Mouse (Mus musculus) G1E (cell line): ENCODE data around the gene Chd8. TPM values are rescaled to one million over a fixed set of nuclear protein-coding genes. Genes with fewer than 3 reads are reported as not detected.

Experiments
- ATAC-seq: 2 replicates; pipeline ENCODE4 v1.8.0; 2016; ENCODE audit warnings: mild to moderate bottlenecking; ENCODE audit not compliant: insufficient number of reproducible peaks, poor library complexity, low FRiP score, severe bottlenecking; ENCODE audit errors: extremely low read depth
- DNase-seq: peaks from one replicate; pipeline ENCODE4 v3.0.0; 2012; ENCODE audit warnings: low spot score
- H3K27me3 ChIP-seq: 2 replicates; pipeline ENCODE4 v1.6.1; 2012; ENCODE audit warnings: mild to moderate bottlenecking, low read length, inconsistent platforms; ENCODE audit not compliant: insufficient read depth
- H3K36me3 ChIP-seq: replicated peaks from 2 replicates; pipeline ENCODE3; 2012; ENCODE audit warnings: mild to moderate bottlenecking, inconsistent platforms
- H3K4me1 ChIP-seq: 2 replicates; pipeline ENCODE4 v1.6.1; 2012; ENCODE audit warnings: low read depth, low read length, inconsistent platforms, mixed read lengths; ENCODE audit not compliant: insufficient read depth
- H3K4me3 ChIP-seq: 2 replicates; pipeline ENCODE4 v1.5.1; 2012; ENCODE audit warnings: low read depth, mild to moderate bottlenecking, inconsistent platforms, low read length, moderate library complexity, mixed read lengths
- H3K9me3 ChIP-seq: replicated peaks from 2 replicates; pipeline ENCODE4 v1.6.1; 2012; ENCODE audit warnings: inconsistent platforms
- CTCF ChIP-seq: IDR thresholded peaks from 2 replicates; pipeline ENCODE4 v1.5.1; 2012; ENCODE audit warnings: low read depth, low read length, inconsistent platforms, mixed read lengths
- GATA1 ChIP-seq: IDR thresholded peaks from 2 replicates; pipeline ENCODE4 v1.6.1; 2012; ENCODE audit warnings: borderline replicate concordance, low read length, inconsistent platforms, mixed read lengths
- GATA2 ChIP-seq: IDR thresholded peaks from 2 replicates; pipeline ENCODE4 v1.6.1; 2012; ENCODE audit warnings: low read depth, low read length, inconsistent platforms, borderline replicate concordance
- POLR2AphosphoS5 ChIP-seq: IDR thresholded peaks from 2 replicates; pipeline ENCODE4 v1.6.1; 2012; ENCODE audit warnings: low read depth, low read length, inconsistent platforms; ENCODE audit not compliant: insufficient replicate concordance
- TAL1 ChIP-seq: conservative IDR thresholded peaks from 2 replicates; pipeline ENCODE4 v1.6.1; 2012; ENCODE audit warnings: low read depth, low read length, inconsistent platforms, mixed read lengths
- polyA plus RNA-seq: library from polyadenylated mRNA; stranded (reverse); fragments of >175 nt; gene quantifications from 2 replicates; pipeline ENCODE4 v1.2.3, GENCODE M21; 2012
- total RNA-seq, 2 experiments: library from RNA; stranded (forward) in 1 of 2; stranded (reverse) in 1 of 2; fragments of 200-1000 nt in 1 of 2; fragments of >200 nt in 1 of 2; fragmentation: Nextera tagmentation in 1 of 2; gene quantifications; 2 replicates each; pipeline ENCODE4 v1.2.3; 2014 to 2017

Chd8 gene
- total and polyA plus RNA-seq, 3 experiments: 22.6 to 222 (median 78.7) TPM

DNA sequence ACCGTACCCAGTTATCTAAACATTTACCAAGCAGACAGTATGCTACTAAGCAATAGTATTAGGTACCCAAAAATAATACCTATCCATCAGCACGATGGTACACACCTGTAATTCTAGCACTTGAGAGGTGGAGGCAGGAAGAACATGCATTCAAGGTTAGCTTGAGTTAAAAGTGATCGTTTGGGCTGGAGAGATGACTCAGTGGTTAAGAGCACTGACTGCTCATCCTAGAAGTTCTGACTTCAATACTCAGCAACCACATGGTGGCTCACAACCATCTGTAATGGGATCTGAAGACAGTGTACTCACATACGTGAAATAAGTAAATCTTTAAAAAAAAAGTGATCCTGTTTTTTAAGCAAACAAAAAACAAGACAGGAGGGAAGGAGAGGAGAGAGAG is 11.5 kb downstream of the Chd8 start:
- DNase-seq (no peak), ATAC-seq (no peak)
- TF ChIP-seq POLR2AphosphoS5 (no peak), GATA2 (no peak), TAL1 (no peak), GATA1 (no peak), CTCF (no peak)
- Histone ChIP-seq H3K27me3 (no peaks in the 10 kb centered on the region), H3K36me3 (peaks cover 9% of the 10 kb centered on the region), H3K9me3 (no peaks in the 10 kb centered on the region), H3K4me3 (no peak overlapping the region), H3K4me1 (peaks cover 39% of the 10 kb centered on the region)

DNA sequence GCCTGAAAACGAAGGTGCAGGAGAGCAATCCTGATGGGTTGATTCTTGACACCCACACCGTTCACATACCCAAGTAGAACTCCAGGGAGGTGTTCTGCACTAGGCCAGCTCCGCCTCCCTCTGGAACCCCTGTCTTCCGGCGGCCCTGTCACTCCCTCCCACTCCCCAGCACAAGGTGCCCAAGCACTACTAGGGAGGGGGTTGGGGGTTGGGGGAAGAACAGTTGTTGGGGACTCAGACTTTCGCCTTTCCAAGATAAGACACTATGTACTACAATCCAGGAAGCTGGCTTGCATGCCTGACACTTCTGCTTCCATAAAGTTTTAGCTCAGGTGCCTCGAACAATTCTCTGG is 12.9 kb downstream of the Chd8 start:
- peaks cover 39% of the 10 kb centered on the region for H3K4me1 ChIP-seq
- DNase-seq: no peak
- no peaks in the 10 kb centered on the region for H3K27me3 ChIP-seq
- H3K4me3 ChIP-seq: peak overlapping the region; percentile 89
- TF ChIP-seq POLR2AphosphoS5 (no peak), GATA2 (no peak), GATA1 (no peak), TAL1 (no peak), CTCF (no peak)
- peak; percentile 17; the same call in 1 of the 2 replicates for ATAC-seq
- H3K9me3 ChIP-seq: no peaks in the 10 kb centered on the region
- peaks cover 15% of the 10 kb centered on the region for H3K36me3 ChIP-seq

DNA sequence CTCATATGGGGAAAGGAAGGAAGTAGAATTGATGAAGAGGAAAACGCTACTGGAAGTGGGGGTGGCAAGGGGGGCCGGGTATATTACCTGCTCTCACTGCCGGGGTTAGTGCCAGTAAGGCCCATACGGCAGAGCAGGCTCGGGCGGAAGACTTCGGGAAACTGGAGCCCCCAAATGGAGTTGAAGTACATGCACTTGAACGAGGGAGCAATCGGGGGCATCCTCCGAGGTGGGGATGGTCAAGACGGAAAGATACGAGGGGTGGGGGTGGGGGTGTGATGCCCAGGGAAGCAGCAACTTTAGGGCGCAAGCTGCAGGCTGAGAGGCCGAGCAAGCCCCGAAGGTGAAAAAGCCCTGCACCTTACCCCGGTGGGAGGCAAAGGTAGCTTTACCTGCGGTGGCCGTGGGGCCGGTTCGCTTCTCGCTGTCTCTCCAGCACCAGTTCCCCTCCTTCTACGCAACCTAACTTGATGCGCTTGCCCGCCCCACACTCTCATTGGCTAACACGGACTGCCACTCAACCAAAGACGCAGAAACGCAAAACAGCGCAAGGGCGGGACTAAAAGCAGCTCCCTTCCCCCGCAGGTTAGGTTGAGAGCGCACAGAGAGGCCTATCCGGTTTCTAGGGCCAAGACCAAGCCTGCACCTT is 13.4 kb downstream of the Chd8 start:
- no peak for TF ChIP-seq GATA1
- TF ChIP-seq GATA2: no peak
- TF ChIP-seq TAL1: no peak
- TF ChIP-seq CTCF: no peak
- TF ChIP-seq POLR2AphosphoS5: no peak
- ATAC-seq (peak; percentile 95), DNase-seq (peak; percentile 77)
- no peaks in the 10 kb centered on the region for H3K27me3 ChIP-seq
- peaks cover 19% of the 10 kb centered on the region for H3K36me3 ChIP-seq
- no peaks in the 10 kb centered on the region for H3K9me3 ChIP-seq
- H3K4me3 ChIP-seq: peak overlapping the region; percentile 89
- peaks cover 39% of the 10 kb centered on the region for H3K4me1 ChIP-seq

- H3K9me3 ChIP-seq: no peaks in the 10 kb centered on the region
- peaks cover 77% of the 10 kb centered on the region for H3K36me3 ChIP-seq
- ATAC-seq (peak; percentile 75), DNase-seq (no peak)
- no peaks in the 10 kb centered on the region for H3K27me3 ChIP-seq
- H3K4me3 ChIP-seq: no peak overlapping the region; the same call in 1 of the 2 replicates
- TF ChIP-seq POLR2AphosphoS5: no peak
- no peak for TF ChIP-seq GATA2
- peak; percentile 20; the same call in 1 of the 2 replicates for TF ChIP-seq TAL1
- no peak for TF ChIP-seq GATA1
- no peak for TF ChIP-seq CTCF
- H3K4me1 ChIP-seq: peaks cover 38% of the 10 kb centered on the region
Observed at GRCm38 (mm10) chr14:52236216-52236615, 21.4 kb downstream of the Chd8 start.

DNA sequence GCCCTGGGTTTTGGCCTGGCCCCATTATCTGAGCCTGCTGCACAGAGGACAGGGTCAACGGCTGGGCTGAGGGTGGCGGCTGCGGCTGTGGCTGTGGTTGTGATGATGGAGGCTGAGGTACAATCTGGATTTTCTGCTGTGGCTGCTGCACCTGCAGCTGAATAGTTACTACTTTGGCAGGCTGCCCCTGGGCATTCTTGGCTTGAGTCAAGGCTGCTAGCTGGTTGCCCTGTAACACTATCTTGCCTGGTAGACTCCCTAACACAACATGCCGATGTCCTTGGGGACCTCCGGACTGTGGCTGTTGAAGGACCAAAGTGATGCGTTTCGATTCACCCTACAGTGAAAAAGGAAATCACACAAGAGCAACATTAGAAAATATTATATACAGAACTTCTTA is 22.4 kb downstream of the Chd8 start:
- no peak for TF ChIP-seq GATA2
- no peak for TF ChIP-seq POLR2AphosphoS5
- no peak for TF ChIP-seq TAL1
- no peak for TF ChIP-seq CTCF
- TF ChIP-seq GATA1: no peak
- no peak overlapping the region for H3K4me3 ChIP-seq
- H3K27me3 ChIP-seq: no peaks in the 10 kb centered on the region
- no peak for ATAC-seq
- H3K4me1 ChIP-seq: peaks cover 38% of the 10 kb centered on the region
- DNase-seq: no peak
- H3K36me3 ChIP-seq: peaks cover 77% of the 10 kb centered on the region
- H3K9me3 ChIP-seq: no peaks in the 10 kb centered on the region

DNA sequence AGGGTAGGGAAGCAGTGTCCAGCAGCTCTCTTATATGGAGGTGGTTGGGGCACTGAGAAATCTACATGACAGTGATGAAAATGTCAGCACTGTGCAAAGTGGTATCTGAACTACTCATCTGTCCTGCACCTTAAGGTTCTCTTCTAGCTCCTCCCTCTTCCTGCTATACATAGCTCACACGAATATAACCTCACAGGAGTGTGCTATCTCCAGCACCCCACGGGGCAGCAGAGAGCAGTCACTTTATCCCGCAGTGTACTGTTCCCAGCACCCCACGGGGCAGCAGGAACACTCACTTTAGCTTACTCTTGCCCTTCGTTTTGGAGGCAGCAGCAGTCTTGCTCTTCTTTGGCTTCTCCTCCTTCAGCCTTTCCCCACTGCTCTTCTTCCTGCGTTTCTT is 25.3 kb downstream of the Chd8 start:
- Histone ChIP-seq H3K4me1 (peaks cover 45% of the 10 kb centered on the region), H3K4me3 (no peak overlapping the region), H3K9me3 (no peaks in the 10 kb centered on the region), H3K27me3 (no peaks in the 10 kb centered on the region), H3K36me3 (peaks cover 94% of the 10 kb centered on the region)
- no peak for TF ChIP-seq CTCF
- TF ChIP-seq TAL1: no peak
- no peak for TF ChIP-seq POLR2AphosphoS5
- TF ChIP-seq GATA1: no peak
- TF ChIP-seq GATA2: no peak
- no peak for DNase-seq
- no peak for ATAC-seq
